Mouse (Mus musculus) midbrain, embryonic 15.5 days (tissue): ENCODE data around the gene 4430402I18Rik. TPM values are rescaled to one million over a fixed set of nuclear protein-coding genes. Genes with fewer than 3 reads are reported as not detected.

ENCODE experiments used
- polyA plus RNA-seq: library from polyadenylated mRNA; unstranded; fragments of >200 nt; fragmentation: Nextera tagmentation; extraction: Ambion mirVana; gene quantifications from 2 replicates; pipeline ENCODE4 v1.2.1, GENCODE M21; 2015

Gene 4430402I18Rik
- polyA plus RNA-seq, 1 experiment from 2014 or later: 0.92 TPM

Other genes starting within 250 kb of the 4430402I18Rik start
- 37.9 and 40.3 TPM in 2 replicates for gene Slc1a1, start 132.8 kb downstream of the 4430402I18Rik start, polyA plus RNA-seq
- gene Plpp6, start 3.8 kb downstream of the 4430402I18Rik start, polyA plus RNA-seq: 13.2 and 14.3 TPM in 2 replicates
- gene Cdc37l1, start 22.6 kb upstream of the 4430402I18Rik start, polyA plus RNA-seq: 49.4 and 50.8 TPM in 2 replicates
- 65.8 and 71.8 TPM in 2 replicates for gene Ak3, start 80.2 kb upstream of the 4430402I18Rik start, polyA plus RNA-seq
- gene Rcl1, start 133.6 kb upstream of the 4430402I18Rik start, polyA plus RNA-seq: 32.8 and 36.3 TPM in 2 replicates